Mouse (Mus musculus) hindbrain, embryonic 10.5 days (tissue): ENCODE measurements around the gene Cnfn. TPM values are rescaled to one million over a fixed set of nuclear protein-coding genes. Genes with fewer than 3 reads are reported as not detected.

ENCODE experiments used
- DNase-seq: peaks from one replicate; pipeline ENCODE4 v3.0.0-alpha.2; 2017; ENCODE audit warnings: low spot score
- H3K27ac ChIP-seq: fragments of 300-500 bp; sonication (generic); 2 replicates; pipeline ENCODE4 v1.5.1; 2016; ENCODE audit warnings: mild to moderate bottlenecking, moderate library complexity
- H3K27me3 ChIP-seq: fragments of 300-500 bp; sonication (generic); 2 replicates; pipeline ENCODE4 v1.6.1; 2016; ENCODE audit warnings: mild to moderate bottlenecking; ENCODE audit not compliant: poor library complexity, insufficient read depth, severe bottlenecking
- H3K36me3 ChIP-seq: fragments of 300-500 bp; sonication (generic); 2 replicates; pipeline ENCODE4 v1.6.1; 2016; ENCODE audit warnings: mild to moderate bottlenecking, moderate library complexity
- H3K4me1 ChIP-seq: fragments of 300-500 bp; sonication (generic); replicated peaks from 2 replicates; pipeline ENCODE4 v1.6.1; 2016; ENCODE audit warnings: mild to moderate bottlenecking
- H3K4me3 ChIP-seq: fragments of 300-500 bp; sonication (generic); 2 replicates; pipeline ENCODE4 v1.5.1; 2016; ENCODE audit warnings: mild to moderate bottlenecking, moderate library complexity
- H3K9me3 ChIP-seq: fragments of 300-500 bp; sonication (generic); 2 replicates; pipeline ENCODE4 v1.6.1; 2016; ENCODE audit warnings: mild to moderate bottlenecking, moderate library complexity
- WGBS: fragments of 180-500 bp; shearing (Covaris S2); methylation state at CpG from one replicate; pipeline ENCODE4 v1.1.7; 2016; 5-methylcytosine and 5-hydroxymethylcytosine counted together
- polyA plus RNA-seq: library from polyadenylated mRNA; unstranded; fragments of >200 nt; fragmentation: Nextera tagmentation; extraction: Ambion mirVana; gene quantifications from 2 replicates; pipeline ENCODE4 v1.2.1, GENCODE M21; 2016

The Cnfn gene
- polyA plus RNA-seq, 1 experiment from 2014 or later = not detected

- Histone ChIP-seq H3K36me3 (no peaks in the 10 kb centered on the region), H3K27me3 (peaks cover 23% of the 10 kb centered on the region), H3K9me3 (no peaks in the 10 kb centered on the region), H3K27ac (peak overlapping the region; percentile 83), H3K4me3 (peak overlapping the region; percentile 78), H3K4me1 (peaks cover 45% of the 10 kb centered on the region)
- 8% methylated on average over 52 of the region's 52 CpGs for WGBS
- peak; percentile 93 for DNase-seq
Measured at GRCm38 (mm10) chr7:25395558-25396521, 26.3 kb upstream of the Cnfn start.

- Histone ChIP-seq H3K27ac (peak overlapping the region; percentile 83), H3K27me3 (peaks cover 23% of the 10 kb centered on the region), H3K9me3 (no peaks in the 10 kb centered on the region), H3K4me1 (peaks cover 52% of the 10 kb centered on the region), H3K4me3 (peak overlapping the region; percentile 78), H3K36me3 (no peaks in the 10 kb centered on the region)
- WGBS = 1% methylated on average over 22 of the region's 22 CpGs
- DNase-seq = no peak
Measured at GRCm38 (mm10) chr7:25395186-25395557, 25.6 kb upstream of the Cnfn start.

- Histone ChIP-seq H3K27me3 (peaks cover 23% of the 10 kb centered on the region), H3K4me1 (peaks cover 56% of the 10 kb centered on the region), H3K36me3 (no peaks in the 10 kb centered on the region), H3K4me3 (peak overlapping the region; percentile 78), H3K9me3 (no peaks in the 10 kb centered on the region), H3K27ac (no peak overlapping the region)
- 24% methylated on average over 7 of the region's 7 CpGs for WGBS
- no peak for DNase-seq
Measured at GRCm38 (mm10) chr7:25394754-25395153, 25.2 kb upstream of the Cnfn start.

- H3K9me3 ChIP-seq = no peaks in the 10 kb centered on the region
- peaks cover 56% of the 10 kb centered on the region for H3K4me1 ChIP-seq
- no peak for DNase-seq
- H3K36me3 ChIP-seq = peaks cover 2% of the 10 kb centered on the region; the same call in 1 of the 2 replicates
- peak overlapping the region; percentile 78; the same call in 1 of the 2 replicates for H3K4me3 ChIP-seq
- 83% methylated on average over 8 of the region's 8 CpGs for WGBS
- peaks cover 23% of the 10 kb centered on the region for H3K27me3 ChIP-seq
- no peak overlapping the region for H3K27ac ChIP-seq
Measured at GRCm38 (mm10) chr7:25393451-25394210, 24.1 kb upstream of the Cnfn start.

- peaks cover 53% of the 10 kb centered on the region for H3K4me1 ChIP-seq
- no peak overlapping the region for H3K4me3 ChIP-seq
- no peaks in the 10 kb centered on the region for H3K9me3 ChIP-seq
- WGBS = 34% methylated on average over 7 of the region's 7 CpGs
- no peak overlapping the region for H3K27ac ChIP-seq
- no peak for DNase-seq
- H3K36me3 ChIP-seq = peaks cover 10% of the 10 kb centered on the region
- H3K27me3 ChIP-seq = peaks cover 23% of the 10 kb centered on the region
Measured at GRCm38 (mm10) chr7:25392851-25393250, 23.3 kb upstream of the Cnfn start.

GRCm38 (mm10) chr7:25391856-25392453 is 22.4 kb upstream of the Cnfn start:
- no peaks in the 10 kb centered on the region for H3K9me3 ChIP-seq
- no peak for DNase-seq
- H3K27ac ChIP-seq = no peak overlapping the region
- 75% methylated on average over 2 of the region's 2 CpGs for WGBS
- no peak overlapping the region for H3K4me3 ChIP-seq
- peaks cover 19% of the 10 kb centered on the region for H3K36me3 ChIP-seq
- peaks cover 51% of the 10 kb centered on the region for H3K4me1 ChIP-seq
- peaks cover 23% of the 10 kb centered on the region for H3K27me3 ChIP-seq

- H3K36me3 ChIP-seq = peaks cover 28% of the 10 kb centered on the region
- no peaks in the 10 kb centered on the region for H3K9me3 ChIP-seq
- peaks cover 43% of the 10 kb centered on the region for H3K4me1 ChIP-seq
- H3K27ac ChIP-seq = no peak overlapping the region
- peaks cover 23% of the 10 kb centered on the region for H3K27me3 ChIP-seq
- H3K4me3 ChIP-seq = no peak overlapping the region
- WGBS = 56% methylated on average over 2 of the region's 2 CpGs
- DNase-seq = no peak
Measured at GRCm38 (mm10) chr7:25390986-25391385, 21.5 kb upstream of the Cnfn start.

- Histone ChIP-seq H3K9me3 (no peaks in the 10 kb centered on the region), H3K4me1 (peaks cover 39% of the 10 kb centered on the region), H3K27ac (peak overlapping the region; percentile 37), H3K4me3 (no peak overlapping the region), H3K27me3 (peaks cover 23% of the 10 kb centered on the region), H3K36me3 (peaks cover 35% of the 10 kb centered on the region)
- no peak for DNase-seq
- 44% methylated on average over 8 of the region's 8 CpGs for WGBS
Measured at GRCm38 (mm10) chr7:25390054-25390770, 20.7 kb upstream of the Cnfn start.

GRCm38 (mm10) chr7:25388916-25389315 is 19.4 kb upstream of the Cnfn start:
- Histone ChIP-seq H3K36me3 (peaks cover 48% of the 10 kb centered on the region), H3K9me3 (no peaks in the 10 kb centered on the region), H3K27ac (no peak overlapping the region), H3K4me1 (peaks cover 26% of the 10 kb centered on the region), H3K4me3 (no peak overlapping the region), H3K27me3 (peaks cover 15% of the 10 kb centered on the region)
- DNase-seq = no peak
- WGBS = 88% methylated on average over 7 of the region's 7 CpGs

GRCm38 (mm10) chr7:25387811-25388440 is 18.4 kb upstream of the Cnfn start:
- Histone ChIP-seq H3K9me3 (no peaks in the 10 kb centered on the region), H3K4me3 (no peak overlapping the region), H3K4me1 (peaks cover 20% of the 10 kb centered on the region), H3K36me3 (peaks cover 57% of the 10 kb centered on the region), H3K27me3 (peaks cover 5% of the 10 kb centered on the region), H3K27ac (no peak overlapping the region)
- no peak for DNase-seq
- 94% methylated on average over 18 of the region's 18 CpGs for WGBS

- 85% methylated on average over 12 of the region's 12 CpGs for WGBS
- DNase-seq = no peak
- H3K36me3 ChIP-seq = peaks cover 68% of the 10 kb centered on the region
Measured at GRCm38 (mm10) chr7:25385850-25386555, 16.5 kb upstream of the Cnfn start.

More at GRCm38 (mm10) chr7:25385850-25386555, 16.5 kb upstream of the Cnfn start:
- no peaks in the 10 kb centered on the region for H3K9me3 ChIP-seq
- no peak overlapping the region; the same call in 1 of the 2 replicates for H3K27ac ChIP-seq
- no peak overlapping the region for H3K4me3 ChIP-seq
- peaks cover 10% of the 10 kb centered on the region for H3K27me3 ChIP-seq
- H3K4me1 ChIP-seq = peaks cover 13% of the 10 kb centered on the region
